Mouse (Mus musculus): ENCODE results near the gene Ino80. TPM values are rescaled to one million over a fixed set of nuclear protein-coding genes. Genes with fewer than 3 reads are reported as not detected.

Gene Ino80
- polyA plus RNA-seq, 1 experiment from 2014 or later: 3.9 TPM

DNA sequence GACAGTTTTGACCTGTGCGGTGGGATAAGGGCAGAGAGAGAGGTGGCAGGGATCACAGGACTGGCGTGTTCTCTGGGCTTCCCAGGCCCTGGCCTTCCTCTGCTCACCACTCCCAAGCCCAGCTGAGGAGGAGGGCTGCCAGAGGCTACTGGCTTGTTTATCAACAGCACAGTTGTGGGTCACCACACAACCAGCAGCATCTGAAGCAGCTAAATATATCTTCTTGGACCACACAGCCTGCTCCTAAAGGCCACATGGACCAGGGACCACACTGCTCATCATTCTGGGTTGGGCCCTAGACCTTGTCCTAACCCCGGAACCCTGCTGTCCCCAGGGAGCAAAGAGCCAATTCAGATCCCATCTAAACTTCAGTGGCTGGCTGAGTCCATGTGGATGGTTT, 112.5 kb downstream of the Ino80 start:
- no peak overlapping the region for H3K27ac ChIP-seq (ENCODE audit: low read length)
- H3K9ac ChIP-seq (replicated peaks; ENCODE audit: low read length): no peak overlapping the region
- H3K36me3 ChIP-seq (ENCODE audit: insufficient read depth, low read length): peaks cover 8% of the 10 kb centered on the region
- H3K4me2 ChIP-seq (replicated peaks; ENCODE audit: low read depth, low read length): no peak overlapping the region
- no peaks in the 10 kb centered on the region for H3K27me3 ChIP-seq (ENCODE audit: insufficient read depth, low read length)
- H3K4me1 ChIP-seq (ENCODE audit: insufficient read depth, low read length): no peaks in the 10 kb centered on the region
- peaks cover 9% of the 10 kb centered on the region for H3K9me3 ChIP-seq (ENCODE audit: low read length)
- WGBS: 75% methylated on average over 3 of the region's 3 CpGs
- no peak for ATAC-seq (ENCODE audit: low FRiP score, low TSS enrichment)
- no peak overlapping the region for H3K4me3 ChIP-seq (ENCODE audit: low read length)

DNA sequence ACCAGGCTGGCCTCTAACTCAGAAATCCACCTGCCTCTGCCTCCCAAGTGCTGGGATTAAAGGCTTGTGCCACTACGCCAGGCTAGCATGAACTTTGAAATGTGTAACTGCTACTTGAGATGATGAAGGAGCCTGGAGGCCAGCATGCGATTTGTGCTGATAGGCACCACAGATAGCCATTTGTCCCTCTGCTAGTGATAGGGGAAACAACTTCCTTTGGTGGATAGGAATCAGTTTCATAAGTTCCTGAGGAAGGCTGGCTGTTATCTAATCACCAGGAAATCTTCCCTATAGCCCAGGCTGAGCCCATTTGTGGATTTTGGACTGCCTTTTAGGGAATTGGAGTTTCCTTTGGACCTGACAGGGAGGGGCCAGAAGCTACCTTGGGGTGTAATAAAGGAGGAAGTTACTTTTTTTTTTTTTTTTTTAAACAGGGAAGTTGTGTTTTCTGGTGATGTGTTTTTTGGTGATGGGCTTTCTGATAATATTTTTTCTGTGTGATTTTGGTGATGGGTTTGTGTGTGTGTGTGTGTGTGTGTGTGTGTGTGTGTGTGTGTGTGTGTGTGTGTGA, 117.7 kb downstream of the Ino80 start:
- Histone ChIP-seq H3K4me2 (replicated peaks; ENCODE audit: low read depth, low read length) (no peak overlapping the region), H3K27me3 (ENCODE audit: insufficient read depth, low read length) (no peaks in the 10 kb centered on the region), H3K9me3 (ENCODE audit: low read length) (peaks cover 12% of the 10 kb centered on the region), H3K36me3 (ENCODE audit: insufficient read depth, low read length) (no peaks in the 10 kb centered on the region), H3K4me1 (ENCODE audit: insufficient read depth, low read length) (no peaks in the 10 kb centered on the region), H3K9ac (replicated peaks; ENCODE audit: low read length) (no peak overlapping the region), H3K4me3 (ENCODE audit: low read length) (no peak overlapping the region), H3K27ac (ENCODE audit: low read length) (no peak overlapping the region)
- ATAC-seq (ENCODE audit: low FRiP score, low TSS enrichment): no peak
- 77% methylated on average over 2 of the region's 2 CpGs for WGBS

DNA sequence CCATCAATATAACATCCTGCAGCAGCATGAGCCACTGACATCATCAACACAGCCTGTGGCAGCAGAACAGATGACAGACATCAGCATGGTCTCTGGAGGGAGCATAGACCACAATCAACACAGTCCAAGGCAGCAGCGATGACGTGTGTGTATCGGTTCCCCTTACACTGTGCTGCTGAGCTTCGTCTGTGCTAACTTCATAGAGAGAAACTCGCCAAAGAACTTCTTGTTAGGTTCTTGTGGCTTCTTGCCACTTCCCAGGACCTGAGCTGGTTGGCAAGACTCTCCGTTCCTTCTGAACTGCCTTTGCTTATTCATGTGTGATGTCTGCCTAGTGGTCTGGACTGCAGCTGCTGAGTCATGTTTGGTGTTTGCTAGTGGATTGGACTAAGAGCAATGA, 119.2 kb downstream of the Ino80 start:
- ATAC-seq (ENCODE audit: low FRiP score, low TSS enrichment): no peak
- Histone ChIP-seq H3K27me3 (ENCODE audit: insufficient read depth, low read length) (no peaks in the 10 kb centered on the region), H3K4me3 (ENCODE audit: low read length) (no peak overlapping the region), H3K4me2 (replicated peaks; ENCODE audit: low read depth, low read length) (no peak overlapping the region), H3K9me3 (ENCODE audit: low read length) (peaks cover 12% of the 10 kb centered on the region), H3K27ac (ENCODE audit: low read length) (no peak overlapping the region), H3K4me1 (ENCODE audit: insufficient read depth, low read length) (no peaks in the 10 kb centered on the region), H3K9ac (replicated peaks; ENCODE audit: low read length) (no peak overlapping the region), H3K36me3 (ENCODE audit: insufficient read depth, low read length) (no peaks in the 10 kb centered on the region)
- WGBS: 85% methylated on average over 6 of the region's 6 CpGs

DNA sequence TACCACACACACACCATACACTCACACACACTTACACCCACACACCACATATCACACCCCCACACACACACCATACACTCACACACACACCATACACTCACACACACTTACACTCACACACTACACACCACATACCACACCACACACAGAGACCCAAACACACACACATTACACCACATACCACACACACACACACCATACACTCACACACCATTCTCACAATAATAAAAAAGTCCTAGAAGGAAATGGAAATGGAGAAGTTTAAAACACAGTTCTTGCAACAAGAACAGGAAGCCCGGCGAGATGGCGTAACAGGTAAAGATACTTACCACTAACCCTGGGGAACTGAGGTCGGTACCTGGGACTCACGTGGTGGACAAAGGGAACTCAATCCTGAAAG, 120.7 kb downstream of the Ino80 start:
- Histone ChIP-seq H3K9me3 (ENCODE audit: low read length) (peaks cover 11% of the 10 kb centered on the region), H3K4me2 (replicated peaks; ENCODE audit: low read depth, low read length) (no peak overlapping the region), H3K9ac (replicated peaks; ENCODE audit: low read length) (no peak overlapping the region), H3K4me1 (ENCODE audit: insufficient read depth, low read length) (no peaks in the 10 kb centered on the region), H3K27ac (ENCODE audit: low read length) (no peak overlapping the region), H3K4me3 (ENCODE audit: low read length) (no peak overlapping the region), H3K27me3 (ENCODE audit: insufficient read depth, low read length) (no peaks in the 10 kb centered on the region), H3K36me3 (ENCODE audit: insufficient read depth, low read length) (no peaks in the 10 kb centered on the region)
- ATAC-seq (ENCODE audit: low FRiP score, low TSS enrichment): peak; percentile 9; the same call in 1 of the 2 replicates
- 89% methylated on average over 5 of the region's 5 CpGs for WGBS

DNA sequence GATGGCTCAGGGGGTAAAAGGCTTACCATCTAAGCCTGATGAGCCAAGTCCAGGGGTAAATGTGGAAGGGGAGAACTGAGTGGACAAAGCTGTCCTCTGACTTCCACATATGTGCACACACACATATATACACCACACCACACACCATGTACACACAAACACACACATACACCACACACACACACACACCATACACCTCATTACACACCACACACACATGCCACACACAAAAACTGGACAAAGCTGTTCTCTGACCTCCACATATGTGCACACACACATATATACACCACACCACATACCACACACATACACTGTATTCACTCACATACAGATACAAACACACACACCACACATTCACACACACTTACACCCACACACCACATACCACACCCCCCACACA, 121.2 kb downstream of the Ino80 start:
- Histone ChIP-seq H3K27ac (ENCODE audit: low read length) (no peak overlapping the region), H3K9me3 (ENCODE audit: low read length) (peaks cover 6% of the 10 kb centered on the region), H3K36me3 (ENCODE audit: insufficient read depth, low read length) (no peaks in the 10 kb centered on the region), H3K9ac (replicated peaks; ENCODE audit: low read length) (no peak overlapping the region), H3K4me1 (ENCODE audit: insufficient read depth, low read length) (no peaks in the 10 kb centered on the region), H3K27me3 (ENCODE audit: insufficient read depth, low read length) (peaks cover 2% of the 10 kb centered on the region; the same call in 1 of the 2 replicates), H3K4me3 (ENCODE audit: low read length) (no peak overlapping the region), H3K4me2 (replicated peaks; ENCODE audit: low read depth, low read length) (no peak overlapping the region)
- ATAC-seq (ENCODE audit: low FRiP score, low TSS enrichment): no peak

DNA sequence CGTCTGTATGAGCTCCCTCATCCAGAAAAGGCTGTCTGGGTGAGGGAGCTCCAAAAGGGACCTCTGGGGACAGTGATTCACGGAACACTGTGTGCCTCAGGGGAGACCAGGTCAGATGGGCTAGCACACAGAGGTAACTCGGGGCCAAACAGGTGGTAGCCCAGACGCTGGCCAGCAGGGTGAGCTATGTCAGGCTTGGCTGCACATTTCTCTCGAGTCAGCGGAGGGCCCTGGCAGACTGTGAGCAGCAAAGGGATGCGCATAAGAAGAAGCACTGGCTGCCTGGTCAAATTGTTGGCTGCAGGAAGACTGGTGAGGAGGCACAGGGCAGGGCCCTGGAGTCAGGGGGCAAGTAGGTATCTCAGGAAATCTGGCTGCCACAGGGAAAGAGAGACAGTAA, 121.8 kb downstream of the Ino80 start:
- no peak for ATAC-seq (ENCODE audit: low FRiP score, low TSS enrichment)
- Histone ChIP-seq H3K27ac (ENCODE audit: low read length) (no peak overlapping the region), H3K4me2 (replicated peaks; ENCODE audit: low read depth, low read length) (no peak overlapping the region), H3K36me3 (ENCODE audit: insufficient read depth, low read length) (no peaks in the 10 kb centered on the region), H3K4me3 (ENCODE audit: low read length) (no peak overlapping the region), H3K27me3 (ENCODE audit: insufficient read depth, low read length) (peaks cover 3% of the 10 kb centered on the region; the same call in 1 of the 2 replicates), H3K4me1 (ENCODE audit: insufficient read depth, low read length) (peaks cover 3% of the 10 kb centered on the region), H3K9me3 (ENCODE audit: low read length) (0 out of 2 replicates have a peak, but pooled peaks cover 3% of the 10 kb centered on the region), H3K9ac (replicated peaks; ENCODE audit: low read length) (no peak overlapping the region)
- WGBS: 21% methylated on average over 7 of the region's 7 CpGs

DNA sequence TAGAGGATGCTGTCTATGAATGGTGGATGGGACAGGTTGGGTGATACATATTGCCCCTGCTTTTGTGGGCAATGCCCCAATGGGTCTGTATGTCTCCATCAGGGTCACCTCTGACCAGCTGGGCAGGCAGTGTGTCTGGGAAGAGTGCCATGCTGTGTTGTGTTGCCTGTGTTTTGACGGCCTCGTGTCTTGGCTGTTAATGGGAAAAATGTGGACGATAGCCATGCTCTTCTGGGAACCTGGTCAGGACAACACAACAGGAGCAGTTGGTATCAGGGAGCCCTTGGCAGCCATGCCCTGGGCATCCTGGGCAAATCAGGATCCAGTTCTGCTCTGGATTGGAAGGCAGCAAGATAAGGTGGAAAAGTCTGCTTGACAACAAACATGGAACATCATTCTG, 122.4 kb downstream of the Ino80 start:
- Histone ChIP-seq H3K4me2 (replicated peaks; ENCODE audit: low read depth, low read length) (no peak overlapping the region), H3K36me3 (ENCODE audit: insufficient read depth, low read length) (no peaks in the 10 kb centered on the region), H3K9ac (replicated peaks; ENCODE audit: low read length) (no peak overlapping the region), H3K27me3 (ENCODE audit: insufficient read depth, low read length) (peaks cover 5% of the 10 kb centered on the region; the same call in 1 of the 2 replicates), H3K9me3 (ENCODE audit: low read length) (0 out of 2 replicates have a peak, but pooled peaks cover 3% of the 10 kb centered on the region), H3K27ac (ENCODE audit: low read length) (no peak overlapping the region), H3K4me1 (ENCODE audit: insufficient read depth, low read length) (peaks cover 5% of the 10 kb centered on the region), H3K4me3 (ENCODE audit: low read length) (no peak overlapping the region)
- 68% methylated on average over 3 of the region's 3 CpGs for WGBS
- ATAC-seq (ENCODE audit: low FRiP score, low TSS enrichment): no peak

DNA sequence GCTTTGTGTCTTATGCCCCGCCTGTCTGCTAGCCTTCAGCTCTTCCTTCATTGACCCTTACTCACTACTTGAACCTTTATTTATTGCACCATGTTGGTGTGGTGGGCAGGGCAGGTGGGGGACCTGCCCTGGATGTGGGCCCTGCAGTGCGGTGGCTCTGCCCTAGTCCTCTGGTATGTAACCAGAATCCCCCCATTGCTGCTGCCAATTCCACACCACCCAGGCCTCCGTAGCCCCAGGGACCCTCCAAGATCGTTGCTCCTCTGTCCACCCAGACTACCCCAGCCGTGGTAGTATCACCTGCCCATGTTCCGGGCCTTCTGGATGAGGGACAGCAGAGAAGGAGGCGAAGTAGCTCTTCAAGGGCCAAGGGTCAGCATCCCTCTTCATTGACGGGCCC, 123.8 kb downstream of the Ino80 start:
- peaks cover 5% of the 10 kb centered on the region for H3K4me1 ChIP-seq (ENCODE audit: insufficient read depth, low read length)

DNA sequence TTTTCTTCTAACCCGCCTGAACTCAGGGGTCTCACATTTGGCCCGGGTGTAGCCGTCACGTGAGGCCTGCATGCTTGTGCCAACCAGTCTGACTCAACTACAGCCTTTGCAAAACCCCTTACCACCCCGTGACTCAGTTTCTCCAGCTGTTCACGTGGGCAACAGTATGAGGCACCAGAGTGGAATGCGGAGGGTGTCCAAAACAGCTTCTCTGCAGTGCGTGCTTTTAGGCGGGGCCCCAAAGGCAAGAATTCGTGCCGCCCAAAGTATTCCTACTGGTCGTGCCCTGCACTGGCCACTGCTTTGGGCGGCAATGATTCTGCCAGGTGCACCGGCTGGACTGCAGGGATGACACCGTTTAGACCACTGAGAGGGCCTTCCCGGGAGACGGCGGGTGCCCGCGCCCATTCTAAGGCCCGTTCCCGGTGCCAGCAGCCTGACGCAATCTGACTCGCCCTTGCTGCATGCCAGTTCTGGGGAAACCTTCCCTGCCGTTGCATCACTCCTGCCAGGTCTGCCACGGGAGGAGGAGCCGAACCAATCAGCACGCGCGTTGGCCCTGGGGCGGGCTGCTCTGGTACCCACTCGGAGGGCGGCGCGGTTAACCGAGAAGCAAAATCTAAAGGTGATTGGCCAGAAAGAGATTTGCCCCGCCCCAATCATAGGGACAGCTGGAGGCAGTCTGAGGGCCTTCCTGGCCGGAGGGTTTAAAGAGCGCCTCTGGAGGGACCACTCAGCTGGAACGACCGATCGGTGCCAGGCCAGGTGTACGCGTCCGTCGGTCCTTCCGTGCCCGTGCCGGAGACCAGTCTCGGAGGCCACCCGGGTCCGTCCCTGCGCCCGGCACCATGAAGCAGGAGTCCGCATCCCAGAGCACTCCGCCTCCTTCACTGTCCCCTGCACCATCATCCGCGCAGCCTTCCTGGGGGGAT, 126.7 kb downstream of the Ino80 start, which contains the start of gene Chac1:
Gene Chac1, plus strand, starts transcription at position 675 of the 932 bp plus-strand sequence.
- no peaks in the 10 kb centered on the region for H3K9me3 ChIP-seq (ENCODE audit: low read length)
- 5% methylated on average over 58 of the region's 58 CpGs for WGBS
- peaks cover 7% of the 10 kb centered on the region; the same call in 1 of the 2 replicates for H3K27me3 ChIP-seq (ENCODE audit: insufficient read depth, low read length)
- ATAC-seq (ENCODE audit: low FRiP score, low TSS enrichment): peak; percentile 94
- no peak within 1 kb of the TSS for H3K27ac ChIP-seq (ENCODE audit: low read length)
- peak within 1 kb of the TSS; percentile 56 for H3K4me3 ChIP-seq (ENCODE audit: low read length)
- H3K9ac ChIP-seq (replicated peaks; ENCODE audit: low read length): peak within 1 kb of the TSS; percentile 53
- H3K4me2 ChIP-seq (replicated peaks; ENCODE audit: low read depth, low read length): peak within 1 kb of the TSS; percentile 76
- H3K36me3 ChIP-seq (ENCODE audit: insufficient read depth, low read length): no peaks in the 10 kb centered on the region
- peaks cover 5% of the 10 kb centered on the region for H3K4me1 ChIP-seq (ENCODE audit: insufficient read depth, low read length)

More for the DNA sequence above, 123.8 kb downstream of the Ino80 start:
- Histone ChIP-seq H3K27me3 (ENCODE audit: insufficient read depth, low read length) (peaks cover 7% of the 10 kb centered on the region; the same call in 1 of the 2 replicates), H3K27ac (ENCODE audit: low read length) (no peak overlapping the region), H3K9ac (replicated peaks; ENCODE audit: low read length) (no peak overlapping the region), H3K36me3 (ENCODE audit: insufficient read depth, low read length) (no peaks in the 10 kb centered on the region), H3K9me3 (ENCODE audit: low read length) (0 out of 2 replicates have a peak, but pooled peaks cover 3% of the 10 kb centered on the region), H3K4me3 (ENCODE audit: low read length) (no peak overlapping the region), H3K4me2 (replicated peaks; ENCODE audit: low read depth, low read length) (no peak overlapping the region)
- 82% methylated on average over 8 of the region's 8 CpGs for WGBS
- ATAC-seq (ENCODE audit: low FRiP score, low TSS enrichment): no peak
